24 mouse cellular contexts compared by ENCODE assay signal in the genomic region with DNA sequence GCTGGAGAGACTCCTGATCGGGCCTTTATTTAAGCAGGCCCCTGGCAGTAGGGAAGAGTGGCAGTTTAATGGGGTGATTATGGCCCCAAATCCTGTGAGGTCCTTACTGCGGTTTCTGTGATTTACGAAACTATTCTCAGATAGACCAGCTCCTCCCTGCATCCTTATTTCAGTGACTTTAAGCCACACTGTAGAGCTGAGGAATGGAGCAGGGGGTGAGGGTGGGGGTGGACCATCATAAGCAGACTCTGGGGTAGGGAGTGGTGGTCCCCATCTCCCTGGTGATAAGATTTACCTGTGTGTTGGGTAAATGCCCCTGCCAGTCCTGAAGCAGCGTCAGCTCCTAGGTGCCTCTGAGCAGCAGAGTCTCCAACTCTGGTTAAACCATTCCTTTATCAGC.
"Had no signal": no experiment of that assay in that cellular context is flagged by ENCODE, and none has a peak within 500 bp of the region (broad histone marks: within the 10 kb centered on the region; RNA-seq: fewer than 3 reads in every experiment).

No protein-coding gene starts in this region.

- H3K9me3 ChIP-seq: heart, embryonic 10.5 days; heart, embryonic 12.5 days; hindbrain, embryonic 10.5 days; hindbrain, embryonic 12.5 days; intestine, embryonic 15.5 days; limb, embryonic 13.5 days; limb, embryonic 15.5 days; liver, embryonic 12.5 days had no signal

- H3K36me3 ChIP-seq: heart, embryonic 10.5 days; heart, embryonic 12.5 days; hindbrain, embryonic 10.5 days; hindbrain, embryonic 12.5 days; intestine, embryonic 15.5 days; limb, embryonic 13.5 days; limb, embryonic 15.5 days; liver, embryonic 12.5 days had no signal

- H3K9ac ChIP-seq: forebrain, postnatal 0 days; heart, embryonic 12.5 days; hindbrain, embryonic 12.5 days; hindbrain, embryonic 14.5 days; intestine, embryonic 15.5 days; limb, embryonic 13.5 days; limb, embryonic 15.5 days; liver, embryonic 12.5 days; liver, embryonic 14.5 days had no signal

- ATAC-seq: forebrain, postnatal 0 days; hindbrain, embryonic 16.5 days; inflammation-experienced regulatory T-cells, adult 6 months; intestine, embryonic 15.5 days; liver, embryonic 12.5 days had no signal

- H3K27ac ChIP-seq: heart, embryonic 10.5 days; hindbrain, embryonic 10.5 days; hindbrain, embryonic 12.5 days; hindbrain, embryonic 14.5 days; intestine, embryonic 15.5 days; layer of hippocampus, adult 2 months; left cerebral cortex, adult 2 months; limb, embryonic 13.5 days; limb, embryonic 15.5 days; liver, embryonic 12.5 days; liver, embryonic 14.5 days had no signal

- H3K4me1 ChIP-seq: heart, embryonic 10.5 days; heart, embryonic 12.5 days; hindbrain, embryonic 12.5 days; intestine, embryonic 15.5 days; limb, embryonic 15.5 days; liver, embryonic 12.5 days had no signal

- H3K27me3 ChIP-seq: heart, embryonic 12.5 days; hindbrain, embryonic 12.5 days; intestine, embryonic 15.5 days; limb, embryonic 15.5 days; liver, embryonic 12.5 days had no signal

- DNase-seq: forebrain, postnatal 0 days; gastrocnemius, adult 2 months; gastrocnemius, postnatal 10 days; gastrocnemius, postnatal 25 days; heart, adult 18-20 months; heart, postnatal 10 days; heart, postnatal 4 days; kidney, adult 18-20 months; kidney, postnatal 14 days; kidney, postnatal 4 days had no signal

- H3K4me2 ChIP-seq: heart, embryonic 12.5 days; hindbrain, embryonic 12.5 days; hindbrain, embryonic 14.5 days; intestine, embryonic 15.5 days; limb, embryonic 13.5 days; limb, embryonic 15.5 days; liver, embryonic 12.5 days had no signal

- H3K4me3 ChIP-seq: gastrocnemius, adult 2 months; heart, embryonic 10.5 days; heart, embryonic 12.5 days; hindbrain, embryonic 10.5 days; hindbrain, embryonic 12.5 days; intestine, embryonic 15.5 days; layer of hippocampus, adult 2 months; left cerebral cortex, adult 2 months; limb, embryonic 13.5 days; limb, embryonic 15.5 days; liver, embryonic 12.5 days had no signal
